Mouse (Mus musculus) embryo, embryonic 11 days (tissue): ENCODE data around the gene Bfsp2.

Source experiments
- DNase-seq: peaks from one replicate; pipeline ENCODE4 v3.0.0-alpha.2; 2015

Bfsp2 gene

DNA sequence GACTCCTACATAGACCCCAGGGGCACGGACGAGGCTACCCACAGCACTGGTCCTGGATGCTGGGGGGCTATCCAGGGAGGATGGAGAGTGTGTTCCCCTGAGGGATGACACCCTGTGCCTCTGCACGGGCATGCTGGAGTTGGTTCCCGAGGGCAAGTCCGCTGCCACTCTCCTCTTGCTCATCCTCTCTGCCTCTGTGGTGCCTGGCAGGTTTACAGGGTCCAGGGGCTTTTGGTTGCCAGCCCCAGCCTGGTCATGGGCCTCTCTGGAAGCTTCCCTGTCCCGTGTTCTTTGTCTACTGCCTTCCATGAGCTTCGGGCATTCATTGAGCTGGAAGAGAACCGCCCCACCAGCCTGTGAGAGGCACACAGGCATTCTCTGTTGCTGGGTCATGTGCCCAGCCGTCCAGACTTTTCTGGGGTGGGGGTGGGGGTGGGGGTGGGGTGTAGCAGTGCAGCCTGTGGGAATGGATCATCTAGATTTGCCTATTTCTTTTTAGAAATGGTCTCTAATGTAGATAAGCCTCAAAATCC is at the start of gene Bfsp2:
Bfsp2 (minus strand) TSS at position 377 of the 533 bp plus-strand sequence.
- no peak for DNase-seq

DNA sequence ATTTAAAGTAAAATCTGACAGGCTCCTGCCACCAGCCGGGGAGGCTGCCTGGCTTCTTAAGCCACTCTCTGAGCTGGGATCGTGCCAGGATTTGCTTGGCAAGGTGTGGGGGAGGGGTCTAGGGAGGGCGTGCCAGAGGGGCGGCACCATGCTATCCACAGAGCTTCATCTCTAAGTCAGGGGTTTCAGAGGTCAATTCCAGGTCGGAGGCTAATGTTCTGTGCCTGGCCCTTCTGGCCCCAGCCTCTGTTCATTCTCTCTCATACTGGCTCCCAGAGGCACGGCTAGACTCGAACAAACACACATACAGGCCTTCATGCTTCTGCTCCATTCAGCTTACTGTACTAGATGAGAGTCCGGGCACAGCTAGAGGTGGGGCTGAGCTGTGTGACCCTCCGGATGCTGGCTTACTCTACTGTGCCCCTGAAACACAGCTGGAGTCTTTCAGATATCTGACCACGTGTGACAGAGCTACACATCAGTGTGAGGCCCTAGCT is 44.9 kb upstream of the Bfsp2 start:
- peak; percentile 79 for DNase-seq

DNA sequence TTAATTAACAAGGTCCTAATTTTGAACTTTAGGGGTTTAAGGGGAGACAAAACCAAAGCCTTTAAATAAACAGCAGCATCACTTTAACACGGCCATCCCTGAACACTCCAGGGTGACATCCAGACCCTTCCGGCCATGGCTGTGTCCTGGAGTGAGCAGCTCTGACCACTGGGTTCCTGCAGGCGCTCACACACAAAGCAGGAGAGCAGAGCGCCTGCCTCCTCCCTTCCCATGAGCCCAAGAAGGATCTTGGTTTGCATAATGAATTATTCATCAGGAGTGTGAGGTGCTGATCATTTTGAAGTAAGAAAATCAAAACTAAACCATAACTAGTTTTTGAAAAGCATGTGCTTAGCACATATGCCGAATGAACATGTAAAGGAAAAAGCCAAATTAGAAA is 44.4 kb upstream of the Bfsp2 start:
- DNase-seq: peak; percentile 72

DNA sequence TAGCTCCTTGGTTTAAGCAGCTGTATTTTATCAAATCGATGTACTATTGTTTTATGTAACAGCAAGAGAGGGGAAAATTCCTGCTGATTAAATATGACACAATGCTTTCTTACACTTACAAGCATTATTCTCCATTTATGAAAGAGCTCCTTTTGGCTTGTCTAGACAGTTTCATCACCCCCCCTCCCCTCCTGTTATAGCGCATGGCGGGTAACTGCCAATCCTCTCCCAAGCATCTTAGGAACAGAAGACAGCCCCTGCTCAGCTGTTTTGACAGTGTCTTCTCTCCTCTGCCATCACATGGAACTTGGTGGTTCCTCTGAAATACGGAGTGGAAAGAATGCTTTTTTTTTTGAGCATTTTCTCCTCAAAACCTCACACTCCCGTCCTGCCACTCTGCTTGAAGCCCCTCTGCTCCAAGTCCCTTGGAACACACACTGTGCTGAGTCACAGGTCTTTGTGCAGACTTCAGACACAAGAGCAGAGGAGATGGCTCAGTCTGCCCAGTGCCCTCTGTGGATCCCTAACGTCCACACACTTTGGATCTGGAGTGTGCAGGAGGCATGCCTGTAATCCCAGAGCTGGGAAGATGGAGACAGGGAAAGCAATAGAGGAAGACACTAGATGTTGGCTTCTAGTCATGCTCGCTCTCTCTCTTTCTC is 43.7 kb upstream of the Bfsp2 start:
- DNase-seq: no peak

DNA sequence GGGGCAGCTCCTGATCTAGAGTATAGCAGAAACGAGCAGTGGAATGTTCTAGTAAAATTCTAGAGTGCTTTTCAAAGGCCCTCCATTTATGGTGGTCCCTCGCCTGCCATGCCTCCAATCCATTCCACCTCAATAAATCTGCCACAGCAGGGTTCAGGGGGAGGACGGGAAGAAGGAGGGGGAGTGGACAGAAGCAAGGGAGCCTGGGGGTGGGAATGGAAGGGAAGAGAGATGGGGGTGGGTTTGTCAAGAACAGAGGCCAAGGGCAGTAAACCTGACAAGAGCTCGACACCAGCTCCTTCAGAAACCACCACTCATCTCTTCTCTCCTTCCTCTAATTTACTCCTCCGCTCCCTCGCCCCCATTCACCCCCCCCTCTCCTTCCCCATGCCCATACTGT is 42.8 kb upstream of the Bfsp2 start:
- peak; percentile 39 for DNase-seq

DNA sequence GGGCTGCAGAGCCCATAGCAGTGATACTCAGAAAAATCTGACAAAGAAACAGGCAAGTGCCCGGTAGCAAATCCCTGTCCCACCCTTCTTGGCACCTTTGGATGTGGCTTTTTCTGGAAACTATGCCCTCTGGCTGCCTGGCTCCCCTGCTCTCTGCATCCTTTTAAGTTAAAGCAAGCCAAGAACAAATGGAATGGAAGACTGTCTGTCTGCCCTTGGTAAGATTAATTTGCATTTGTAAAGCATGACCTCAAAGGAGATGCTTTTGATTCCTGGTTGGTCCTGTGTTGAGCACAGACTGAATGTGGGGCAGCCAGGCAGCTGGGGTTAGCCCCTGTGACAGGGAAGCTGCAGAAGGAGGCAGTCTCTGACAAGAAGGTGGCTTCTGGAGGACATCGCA is 33.7 kb upstream of the Bfsp2 start:
- DNase-seq: no peak

DNA sequence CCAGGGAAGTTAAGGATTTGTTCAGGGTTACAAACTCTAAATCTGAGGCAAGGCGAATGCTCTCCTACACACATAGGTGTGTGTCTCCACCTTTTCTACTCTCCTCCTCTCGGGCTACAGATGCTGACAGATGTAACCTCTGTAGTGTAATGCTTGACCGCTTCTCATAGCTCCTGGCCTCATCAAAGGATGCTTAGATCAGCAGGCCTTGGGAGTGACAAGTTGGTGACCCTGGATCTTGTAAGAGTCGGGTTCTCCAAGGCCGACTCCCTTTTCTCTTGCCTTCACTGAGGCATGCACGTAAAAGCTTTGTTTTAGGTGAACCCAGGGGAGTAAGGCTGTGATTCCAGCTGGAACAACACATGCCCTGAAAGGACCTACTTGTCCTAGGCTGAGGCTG is 32.0 kb upstream of the Bfsp2 start:
- DNase-seq: no peak

DNA sequence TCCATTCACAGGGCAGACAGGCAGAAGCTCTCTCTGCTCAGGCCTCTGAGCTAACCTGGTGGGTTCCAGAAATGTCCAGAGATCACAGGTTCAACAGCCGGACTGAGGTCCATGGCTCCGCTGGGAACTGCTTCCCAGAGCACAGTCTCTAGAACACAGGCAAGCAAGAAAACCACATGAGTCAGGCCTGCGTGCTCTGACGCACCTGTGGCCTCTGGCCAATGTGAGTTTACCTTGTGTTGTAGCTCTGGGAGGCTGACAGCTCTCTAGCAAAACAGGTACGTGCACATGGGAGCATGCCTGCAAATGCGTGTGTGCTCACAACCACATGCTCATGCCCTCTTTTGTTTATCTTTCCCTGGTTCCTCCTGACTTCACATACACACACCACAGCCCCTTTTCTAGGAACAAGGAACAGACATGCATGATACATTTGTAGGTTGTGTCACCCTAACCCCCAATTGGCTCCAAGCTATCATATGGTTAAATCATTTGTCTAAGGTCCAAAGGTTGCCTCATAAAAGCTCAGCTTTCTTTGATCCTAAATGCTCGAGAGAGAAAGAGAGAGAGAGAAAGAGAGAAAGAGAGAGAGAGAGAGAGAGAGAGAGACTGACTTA is 26.9 kb upstream of the Bfsp2 start:
- no peak for DNase-seq

DNA sequence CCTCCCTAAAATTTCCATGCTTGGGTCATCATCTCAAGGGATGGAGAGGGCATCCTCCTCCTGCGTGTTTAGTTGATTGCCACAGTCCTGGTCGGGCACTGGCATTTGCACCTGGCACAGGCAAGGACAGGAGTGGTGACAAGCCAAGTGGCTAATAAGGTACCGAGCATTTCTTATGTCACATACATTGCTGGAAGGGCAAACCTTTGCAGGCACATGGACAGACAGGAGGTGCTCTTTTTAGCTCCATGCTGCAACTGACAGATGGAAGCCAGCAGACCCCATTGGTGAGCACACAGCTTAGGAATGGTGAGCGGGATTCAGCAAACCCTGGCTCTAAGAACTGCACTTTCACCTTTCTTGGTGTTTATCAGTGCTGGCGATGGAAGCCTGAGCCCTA is 24.8 kb upstream of the Bfsp2 start:
- no peak for DNase-seq

DNA sequence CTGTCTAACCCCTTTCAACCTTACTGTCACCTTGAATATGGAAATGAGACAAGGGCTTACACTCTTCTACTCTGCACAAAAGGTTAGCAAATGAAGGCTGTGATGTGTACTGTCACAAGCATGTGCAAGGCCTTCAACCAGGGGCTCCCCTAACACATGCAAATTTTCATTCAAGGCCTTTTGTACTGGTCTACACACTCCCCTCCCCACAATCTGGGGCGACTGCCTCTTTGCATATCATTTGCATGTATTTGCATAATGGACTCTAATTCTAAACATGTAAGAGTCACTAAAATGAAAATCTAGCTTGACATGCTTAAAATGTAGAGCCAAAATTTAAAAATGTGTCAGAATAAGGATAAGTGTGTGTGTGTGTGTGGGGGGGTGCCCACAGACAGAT is 24.4 kb upstream of the Bfsp2 start:
- no peak for DNase-seq

DNA sequence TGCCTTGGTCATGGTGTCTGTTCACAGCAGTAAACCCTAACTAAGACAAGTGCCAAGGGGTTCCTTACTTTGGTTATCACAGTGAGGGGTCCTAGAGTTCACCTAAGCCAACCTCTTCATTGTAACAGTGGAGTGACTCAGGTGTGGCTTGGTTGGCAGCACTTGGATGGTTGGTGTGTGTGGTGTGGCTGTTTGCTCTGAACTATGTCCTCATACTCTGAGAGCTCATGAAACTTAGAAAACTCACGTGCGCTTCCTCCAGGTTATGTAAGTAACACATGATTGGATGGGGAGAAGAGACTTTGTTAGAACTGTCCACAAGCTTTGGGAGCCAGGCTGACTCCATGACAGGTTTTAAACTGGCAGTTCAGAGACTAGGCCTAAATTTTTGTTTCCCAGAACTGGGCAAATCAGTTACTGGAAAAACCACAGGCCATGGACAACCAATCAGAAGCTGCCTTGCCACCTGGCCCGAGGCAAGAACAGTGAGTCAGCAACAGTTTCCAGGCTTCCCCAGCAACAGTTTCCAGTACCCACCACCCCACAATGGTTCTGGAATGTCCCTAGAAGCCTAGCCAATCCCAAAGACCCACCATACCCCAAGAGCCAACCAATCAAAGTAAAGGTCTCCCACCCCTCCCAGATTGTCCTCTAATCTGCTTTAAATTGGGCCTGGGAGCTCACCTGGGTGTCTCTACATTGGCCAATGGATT is 23.5 kb upstream of the Bfsp2 start:
- DNase-seq: no peak

DNA sequence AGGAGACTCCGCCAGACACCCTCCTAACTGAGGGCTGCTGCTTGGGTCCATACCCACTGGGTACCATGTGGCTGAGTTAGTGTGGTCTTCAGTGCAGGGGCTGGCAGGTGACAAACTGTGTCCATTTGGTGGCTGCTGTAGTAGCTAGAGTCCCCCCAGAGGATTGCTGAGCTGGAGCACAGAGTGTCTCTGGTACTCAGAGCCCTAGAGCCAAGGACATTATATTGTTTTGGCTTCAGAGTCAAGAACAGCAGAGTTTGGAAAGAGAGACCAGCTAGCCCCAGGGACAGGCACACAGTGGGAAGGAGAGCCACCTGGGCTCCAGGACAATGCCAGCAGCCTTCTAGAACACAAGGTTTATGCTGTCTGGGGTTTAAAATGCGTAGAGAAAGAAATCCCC is 22.4 kb upstream of the Bfsp2 start:
- no peak for DNase-seq

DNA sequence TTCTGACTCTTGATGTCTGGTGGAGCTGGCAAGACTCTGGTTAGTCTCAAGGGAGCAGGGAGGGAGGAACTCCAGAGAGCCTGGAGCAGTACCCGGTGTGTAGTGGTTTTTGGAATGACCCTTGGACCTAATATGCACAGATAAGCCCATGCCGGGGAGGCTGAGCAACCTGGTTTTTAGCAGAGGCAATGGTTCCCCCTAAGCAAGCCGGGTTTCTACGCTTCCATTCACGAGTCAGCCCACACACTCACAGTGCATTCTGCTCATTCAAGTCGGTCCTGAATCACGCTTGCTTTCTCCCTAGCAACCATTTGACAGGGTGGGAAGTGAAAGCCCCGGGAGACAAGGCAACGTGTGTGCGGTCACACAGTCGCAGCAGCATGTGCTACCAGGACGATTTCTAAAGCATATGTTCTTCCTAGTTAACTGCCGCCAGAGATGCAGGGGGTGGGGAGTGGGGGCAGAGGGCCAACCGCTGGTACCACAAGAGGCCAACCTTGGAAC is 21.7 kb upstream of the Bfsp2 start:
- peak; percentile 81 for DNase-seq

DNA sequence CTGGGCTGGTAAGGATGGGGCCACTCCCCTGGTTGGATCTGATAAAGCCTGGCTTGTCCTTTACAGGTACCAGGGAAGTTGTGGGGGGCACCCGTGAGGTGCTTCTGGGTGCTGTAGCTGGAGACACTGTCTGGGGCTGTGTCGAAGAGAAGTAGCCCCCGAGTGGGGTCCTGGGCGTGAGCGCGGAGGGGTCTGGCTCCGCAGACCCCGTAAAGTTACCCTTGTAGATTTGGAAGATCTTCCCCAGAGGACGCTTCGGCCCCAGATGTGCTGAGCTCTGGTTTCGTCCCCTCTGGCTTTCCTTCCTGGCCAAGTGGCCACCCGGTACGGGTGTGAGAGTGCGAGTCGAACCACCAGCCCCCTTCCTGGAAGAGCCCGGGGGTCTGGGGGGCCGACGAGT is 19.1 kb upstream of the Bfsp2 start:
- no peak for DNase-seq

DNA sequence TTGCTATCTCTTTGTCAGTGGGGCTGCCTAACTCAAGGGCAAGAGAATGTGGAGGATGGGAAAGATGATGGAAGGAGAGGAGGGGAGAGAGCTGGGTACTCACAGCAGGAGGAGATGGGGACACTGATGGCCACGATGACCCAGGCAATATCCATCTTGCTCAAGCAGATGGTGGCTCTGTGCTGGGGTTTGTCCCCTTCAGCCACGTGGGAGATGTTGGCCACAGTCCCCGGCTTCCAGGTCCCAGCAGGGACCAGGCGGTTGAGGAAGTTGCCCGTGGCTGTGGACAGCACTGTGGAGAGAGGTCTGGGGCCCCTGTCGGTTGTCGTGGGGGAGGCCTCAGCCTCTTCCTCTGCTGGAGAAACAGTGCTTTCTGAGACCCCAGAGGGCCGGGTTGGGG is 18.5 kb upstream of the Bfsp2 start:
- DNase-seq: no peak

DNA sequence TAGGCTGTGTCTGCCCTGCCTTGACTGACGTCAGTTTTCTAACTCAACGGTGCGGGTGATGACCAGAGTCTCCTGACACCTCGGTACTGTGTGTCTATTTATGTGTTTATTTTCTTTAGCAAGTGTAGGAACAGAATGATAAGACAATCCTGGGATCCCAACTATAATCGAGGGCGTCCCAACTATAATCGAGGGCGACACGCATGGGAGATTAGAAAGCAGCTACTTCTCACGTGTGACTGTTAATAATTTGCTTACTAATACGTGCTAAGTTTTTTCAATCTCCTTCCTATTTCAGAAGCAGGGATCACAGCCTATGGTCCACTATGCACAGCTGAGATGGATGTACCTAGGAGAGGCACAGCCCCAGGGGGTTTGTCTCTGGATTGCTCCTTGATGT is 15.2 kb upstream of the Bfsp2 start:
- DNase-seq: no peak

DNA sequence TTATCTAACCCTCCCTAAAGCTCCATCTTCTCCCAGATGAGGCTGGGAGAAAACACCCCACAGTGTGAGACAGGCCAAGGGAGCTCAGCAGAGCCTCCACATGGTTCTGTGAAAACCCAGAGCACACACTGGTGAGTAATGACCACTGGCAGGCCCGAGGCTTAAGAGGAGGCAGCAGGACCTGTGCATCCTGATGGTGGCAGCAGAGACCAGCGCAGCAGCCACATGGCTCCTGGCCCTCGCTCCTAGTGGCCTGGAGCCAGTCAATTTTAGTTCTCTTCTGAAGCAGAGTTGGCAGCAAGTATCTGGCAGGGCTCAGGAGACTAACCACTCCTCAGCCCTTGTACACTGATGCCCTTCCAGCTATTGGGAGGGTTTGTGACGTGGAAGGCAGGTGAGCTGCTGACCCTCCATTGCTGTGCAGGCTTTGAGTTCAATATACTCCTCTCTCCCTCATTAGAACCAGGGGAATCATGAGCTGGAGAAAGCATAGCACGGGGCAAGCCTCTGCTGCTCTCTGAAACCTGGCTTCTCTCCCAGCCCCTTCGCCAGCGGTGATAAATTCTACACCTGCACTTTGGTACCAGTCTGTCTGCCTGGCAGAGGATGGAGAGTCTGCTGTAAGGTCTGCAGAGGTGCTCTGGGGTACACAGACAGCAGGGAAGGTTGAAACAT is 14.3 kb upstream of the Bfsp2 start:
- DNase-seq: peak; percentile 87

DNA sequence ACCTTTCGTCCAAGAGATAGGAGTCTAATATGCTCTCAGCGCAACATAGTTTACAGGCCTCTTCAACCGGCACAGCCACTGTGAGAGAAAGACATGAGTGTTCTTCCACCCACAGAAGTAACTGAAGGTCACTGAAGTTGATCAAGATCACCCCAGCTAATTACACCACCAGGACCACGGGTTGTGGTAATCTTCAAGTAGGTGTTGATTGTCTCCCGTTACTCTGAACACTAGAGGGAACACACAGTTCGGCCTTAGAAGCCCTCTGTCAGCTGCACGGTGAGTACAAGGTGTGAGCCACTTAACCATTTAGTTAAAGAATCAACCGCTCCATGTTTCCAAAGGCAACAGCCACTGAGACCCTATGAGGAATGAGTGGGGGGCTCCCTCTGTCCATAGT is 11.8 kb upstream of the Bfsp2 start:
- no peak for DNase-seq

DNA sequence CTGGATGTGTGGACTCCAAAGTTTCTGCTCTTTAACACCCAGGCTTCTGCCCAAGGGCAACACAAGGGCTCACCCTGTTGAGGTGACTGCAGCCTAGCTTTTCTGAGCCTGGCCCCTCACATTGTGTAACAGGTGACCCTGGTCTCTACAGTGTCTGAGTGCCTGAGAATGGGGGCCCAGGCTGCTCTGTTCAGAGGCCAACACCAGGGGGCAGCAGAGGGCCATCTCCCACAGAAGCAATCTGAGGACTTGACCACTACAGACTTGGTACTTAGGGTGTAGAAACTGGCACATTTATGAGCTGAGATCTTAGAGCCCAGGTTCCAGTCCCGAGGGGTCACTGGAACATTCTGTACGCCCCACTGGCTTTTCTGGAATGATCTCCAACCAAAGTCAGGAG is 10.2 kb upstream of the Bfsp2 start:
- peak; percentile 75 for DNase-seq

DNA sequence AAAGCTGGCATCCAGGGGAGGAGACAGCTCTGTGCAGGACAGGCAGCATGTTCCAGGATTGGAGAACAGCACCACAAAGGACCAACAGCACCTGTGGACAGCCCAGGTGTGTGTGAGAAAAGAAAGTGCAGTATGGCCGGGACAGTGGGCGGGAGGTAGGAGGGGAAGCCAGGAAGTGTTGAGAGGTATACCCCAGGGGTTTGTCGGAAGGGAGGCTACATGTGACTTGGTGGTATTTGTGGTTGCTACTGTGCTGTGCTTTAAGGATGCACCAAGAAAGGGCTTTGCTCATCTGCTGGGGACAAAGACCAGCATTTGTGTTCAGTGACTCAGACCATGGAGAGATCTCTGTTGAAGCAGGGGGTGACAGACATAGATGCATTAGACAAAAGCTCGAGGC is 9.7 kb upstream of the Bfsp2 start:
- no peak for DNase-seq

DNA sequence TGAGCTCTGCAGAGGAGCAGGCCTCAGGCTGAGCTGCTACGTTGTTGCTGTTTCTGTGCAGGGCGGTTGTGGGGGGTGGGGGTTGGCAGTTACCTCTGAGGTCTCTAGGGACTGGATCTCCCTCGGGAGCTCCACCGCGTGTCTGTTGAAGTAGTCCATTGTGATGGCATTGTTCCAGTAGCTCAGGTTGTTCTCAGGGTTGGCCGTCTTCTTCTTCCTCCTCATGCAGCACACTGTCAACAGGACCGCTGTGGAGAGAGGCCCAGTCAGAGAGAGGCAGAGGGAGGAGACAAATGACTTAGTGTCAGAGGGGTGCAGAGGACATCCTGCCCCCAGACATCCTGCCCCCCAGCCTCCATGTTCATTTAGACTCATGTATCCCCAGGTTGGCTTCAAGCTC is 8.9 kb upstream of the Bfsp2 start:
- no peak for DNase-seq

DNA sequence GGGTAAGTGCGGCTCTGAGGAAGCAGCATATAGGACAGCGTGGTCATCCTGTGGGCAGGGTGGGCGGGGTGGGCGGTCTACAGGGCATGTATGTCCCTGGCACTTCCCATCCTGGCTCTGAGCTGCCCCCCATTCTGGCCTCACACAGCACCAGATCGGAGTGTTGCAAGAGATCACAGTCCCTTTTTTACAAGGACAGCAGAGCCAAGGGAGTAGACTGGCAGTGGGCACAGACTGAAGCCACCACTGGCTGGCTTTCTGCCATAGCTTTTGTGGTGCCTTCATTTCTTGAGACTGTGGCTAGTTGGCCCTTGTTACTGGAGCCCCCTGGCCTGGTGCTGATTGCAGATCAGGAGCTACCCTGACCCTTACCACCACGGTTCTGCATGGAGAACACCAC is 6.0 kb upstream of the Bfsp2 start:
- no peak for DNase-seq

DNA sequence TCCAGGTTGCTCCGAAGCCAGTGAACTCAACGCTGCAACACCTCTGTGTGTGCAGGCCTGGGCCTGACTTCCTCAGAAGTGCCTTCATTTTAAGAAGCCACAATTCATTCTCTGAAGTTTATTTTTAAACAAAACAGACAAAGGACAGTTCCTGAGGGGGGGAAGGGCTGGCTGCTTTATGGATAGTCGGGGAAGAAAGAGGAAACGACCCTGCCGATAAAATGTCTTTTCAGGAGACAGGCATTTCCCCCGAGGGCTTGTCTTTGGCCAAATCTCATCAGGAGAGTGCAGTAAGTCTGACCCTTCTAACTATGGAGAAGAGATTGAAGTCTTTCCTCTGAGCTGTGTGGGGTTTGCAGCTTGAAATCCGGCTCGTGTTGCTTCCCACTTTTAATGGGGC is 5.4 kb upstream of the Bfsp2 start:
- DNase-seq: no peak
